Mouse (Mus musculus) sigmoid colon, adult 10 weeks (tissue): ENCODE data around the gene Rpl14. TPM values are rescaled to one million over a fixed set of nuclear protein-coding genes. Genes with fewer than 3 reads are reported as not detected.

ENCODE experiments used
- polyA plus RNA-seq: library from polyadenylated mRNA; stranded (reverse); fragments of 350-450 nt; fragmentation: Illumina TruSeq; extraction: RNeasy Lipid Tissue Mini Kit (QIAGEN cat#74804); gene quantifications from one replicate; pipeline ENCODE4 v1.2.3, GENCODE M21; 2014; ENCODE audit warnings: low read depth, low replicate concordance

Rpl14 gene
- polyA plus RNA-seq, result 622 TPM

GRCm38 (mm10) chr9:120570741-120571592 lies at the start of gene Rpl14:
Rpl14 (plus strand) TSS chr9:120571444.

GRCm38 (mm10) chr9:120539662-120540251 lies 31.5 kb upstream of the Rpl14 start, which contains the start of gene Entpd3:
Entpd3 (plus strand) TSS chr9:120539818.

Other genes starting within 250 kb of the Rpl14 start
- 35.8 TPM for gene Eif1b, start 79.2 kb upstream of the Rpl14 start, polyA plus RNA-seq
- 0.79 TPM for gene Entpd3, start 31.6 kb upstream of the Rpl14 start, polyA plus RNA-seq